Mouse (Mus musculus) thymus, adult 2 months (tissue): ENCODE results near the gene Slc16a6. TPM values are rescaled to one million over a fixed set of nuclear protein-coding genes. Genes with fewer than 3 reads are reported as not detected.

ENCODE experiments used
- DNase-seq: peaks from one replicate; pipeline ENCODE4 v3.0.0; 2021
- H3K27ac ChIP-seq: fragments of 200-500 bp; 2 replicates; pipeline ENCODE4 v1.5.1; 2012; ENCODE audit warnings: low read length, control low read depth; ENCODE audit not compliant: control insufficient read depth, insufficient read depth
- H3K27me3 ChIP-seq: fragments of 200-500 bp; 2 replicates; pipeline ENCODE4 v1.6.1; 2012; ENCODE audit warnings: mild to moderate bottlenecking, low read length, moderate library complexity, mixed read lengths; ENCODE audit not compliant: control insufficient read depth, insufficient read depth
- H3K36me3 ChIP-seq: fragments of 200-500 bp; 2 replicates; pipeline ENCODE4 v1.6.1; 2012; ENCODE audit warnings: mild to moderate bottlenecking, low read length, moderate library complexity; ENCODE audit not compliant: control insufficient read depth, insufficient read depth
- H3K4me1 ChIP-seq: fragments of 200-500 bp; replicated peaks from 2 replicates; pipeline ENCODE4 v1.6.1; 2012; ENCODE audit warnings: low read length; ENCODE audit not compliant: control insufficient read depth, insufficient read depth
- H3K4me3 ChIP-seq: fragments of 200-500 bp; 2 replicates; pipeline ENCODE4 v1.5.1; 2012; ENCODE audit warnings: mild to moderate bottlenecking, low read length, control low read depth, moderate library complexity; ENCODE audit not compliant: control insufficient read depth, insufficient read depth
- CTCF ChIP-seq: fragments of 200-500 bp; IDR thresholded peaks from 2 replicates; pipeline ENCODE4 v1.5.1; 2012; ENCODE audit warnings: mild to moderate bottlenecking, control low read depth, low read length, moderate library complexity, borderline replicate concordance; ENCODE audit not compliant: control insufficient read depth, poor library complexity, insufficient read depth; ENCODE audit errors: extremely low read depth
- POLR2A ChIP-seq: fragments of 200-500 bp; IDR thresholded peaks from 2 replicates; pipeline ENCODE4 v1.6.1; 2012; ENCODE audit warnings: mild to moderate bottlenecking, low read length, control low read depth, moderate library complexity; ENCODE audit not compliant: control insufficient read depth, poor library complexity, insufficient read depth; ENCODE audit errors: extremely low read depth
- WGBS: fragments of 180-500 bp; shearing (Covaris S2); methylation state at CpG from one replicate; pipeline ENCODE4 v1.1.7; 2018; 5-methylcytosine and 5-hydroxymethylcytosine counted together
- polyA plus RNA-seq: library from polyadenylated mRNA; depleted of rRNA; stranded (reverse); fragments of >200 nt; gene quantifications from 2 replicates; pipeline ENCODE4 v1.2.3, GENCODE M21; 2012; rRNA removed

The Slc16a6 gene
- 9.0 and 11.2 TPM in 2 replicates for polyA plus RNA-seq

- H3K27ac ChIP-seq: peak within 1 kb of the TSS; percentile 80
- H3K36me3 ChIP-seq: no peaks in the 10 kb centered on the region
- peaks cover 27% of the 10 kb centered on the region for H3K4me1 ChIP-seq
- under 1% methylated on average over 111 of the region's 111 CpGs for WGBS
- no peaks in the 10 kb centered on the region for H3K27me3 ChIP-seq
- 0 out of 2 replicates have a peak, but pooled peaks have one; percentile 36 for TF ChIP-seq CTCF
- TF ChIP-seq POLR2A: peak; percentile 42; the same call in 1 of the 2 replicates
- peak within 1 kb of the TSS; percentile 81 for H3K4me3 ChIP-seq
- peak; percentile 94 for DNase-seq
Measured at GRCm38 (mm10) chr11:109473171-109474085, at the start of gene Slc16a6, which contains the start of gene Arsg. TSS of gene Slc16a6 (minus strand) at chr11:109473598. TSS of gene Arsg (plus strand) at chr11:109473374.

GRCm38 (mm10) chr11:109520958-109521357, 47.6 kb upstream of the Slc16a6 start:
- no peak overlapping the region for H3K27ac ChIP-seq
- H3K4me3 ChIP-seq: no peak overlapping the region
- TF ChIP-seq POLR2A: no peak
- TF ChIP-seq CTCF: no peak
- WGBS: 80% methylated on average over 7 of the region's 7 CpGs
- no peak for DNase-seq
- no peaks in the 10 kb centered on the region for H3K4me1 ChIP-seq
- no peaks in the 10 kb centered on the region for H3K27me3 ChIP-seq
- no peaks in the 10 kb centered on the region for H3K36me3 ChIP-seq

- TF ChIP-seq CTCF (no peak), POLR2A (no peak)
- H3K27ac ChIP-seq: no peak overlapping the region
- no peak for DNase-seq
- no peaks in the 10 kb centered on the region for H3K27me3 ChIP-seq
- H3K4me3 ChIP-seq: no peak overlapping the region
- 99% methylated on average over 3 of the region's 3 CpGs for WGBS
- no peaks in the 10 kb centered on the region for H3K36me3 ChIP-seq
- H3K4me1 ChIP-seq: no peaks in the 10 kb centered on the region
Measured at GRCm38 (mm10) chr11:109517816-109518215, 44.4 kb upstream of the Slc16a6 start.

- Histone ChIP-seq H3K36me3 (no peaks in the 10 kb centered on the region), H3K27ac (no peak overlapping the region), H3K4me3 (no peak overlapping the region), H3K27me3 (no peaks in the 10 kb centered on the region), H3K4me1 (no peaks in the 10 kb centered on the region)
- WGBS: 93% methylated on average over 11 of the region's 11 CpGs
- DNase-seq: no peak
- TF ChIP-seq POLR2A: no peak
- TF ChIP-seq CTCF: no peak
Measured at GRCm38 (mm10) chr11:109517330-109517729, 43.9 kb upstream of the Slc16a6 start.

- Histone ChIP-seq H3K4me1 (no peaks in the 10 kb centered on the region), H3K27ac (no peak overlapping the region), H3K36me3 (no peaks in the 10 kb centered on the region), H3K4me3 (no peak overlapping the region), H3K27me3 (no peaks in the 10 kb centered on the region)
- no peak for TF ChIP-seq CTCF
- TF ChIP-seq POLR2A: no peak
- WGBS: 96% methylated on average over 3 of the region's 3 CpGs
- no peak for DNase-seq
Measured at GRCm38 (mm10) chr11:109514064-109514612, 40.7 kb upstream of the Slc16a6 start.

GRCm38 (mm10) chr11:109512995-109513675, 39.7 kb upstream of the Slc16a6 start:
- TF ChIP-seq CTCF (no peak), POLR2A (no peak)
- no peaks in the 10 kb centered on the region for H3K27me3 ChIP-seq
- no peaks in the 10 kb centered on the region for H3K36me3 ChIP-seq
- H3K27ac ChIP-seq: no peak overlapping the region
- H3K4me3 ChIP-seq: no peak overlapping the region
- DNase-seq: no peak
- 91% methylated on average over 16 of the region's 16 CpGs for WGBS
- no peaks in the 10 kb centered on the region for H3K4me1 ChIP-seq
